Mouse (Mus musculus) ES-E14 (cell line): ENCODE measurements around the gene Naif1. TPM values are rescaled to one million over a fixed set of nuclear protein-coding genes. Genes with fewer than 3 reads are reported as not detected.

Experiments
- DNase-seq: peaks from one replicate; pipeline ENCODE4 v3.0.0-alpha.2; 2013; ENCODE audit warnings: low read depth, low spot score
- H3K27ac ChIP-seq: 2 replicates; pipeline ENCODE4 v1.5.1; 2012; ENCODE audit warnings: low read depth, mild to moderate bottlenecking, low read length, moderate library complexity, mixed read lengths; ENCODE audit not compliant: poor library complexity, insufficient read depth, severe bottlenecking
- H3K36me3 ChIP-seq: 2 replicates; pipeline ENCODE4 v1.6.1; 2012; ENCODE audit warnings: mild to moderate bottlenecking, low read length, moderate library complexity, mixed read lengths; ENCODE audit not compliant: control insufficient read depth, poor library complexity, insufficient read depth, severe bottlenecking
- H3K4me1 ChIP-seq, 2 experiments: fragments of 150-350 bp in 1 of 2; sonication (generic) in 1 of 2; 2 replicates each; pipeline ENCODE4 v1.6.1; 2012; ENCODE audit warnings: low read length in 2 of 2, mild to moderate bottlenecking in 1 of 2, mixed read lengths in 1 of 2; ENCODE audit not compliant: control insufficient read depth in 2 of 2, insufficient read depth in 2 of 2, poor library complexity in 1 of 2
- H3K4me3 ChIP-seq, 2 experiments: fragments of 150-350 bp in 1 of 2; sonication (generic) in 1 of 2; 2 replicates each; pipeline ENCODE4 v1.5.1; 2012; ENCODE audit warnings: low read length in 2 of 2, low read depth in 1 of 2, mild to moderate bottlenecking in 1 of 2, mixed read lengths in 1 of 2; ENCODE audit not compliant: insufficient read depth in 1 of 2, poor library complexity in 1 of 2, severe bottlenecking in 1 of 2
- H3K9ac ChIP-seq: 2 replicates; pipeline ENCODE4 v1.6.1; 2012; ENCODE audit warnings: low read depth, mild to moderate bottlenecking, low read length, mixed read lengths; ENCODE audit not compliant: poor library complexity, insufficient read depth, severe bottlenecking
- H3K9me3 ChIP-seq: fragments of 150-350 bp; sonication (generic); 2 replicates; pipeline ENCODE4 v1.6.1; 2012; ENCODE audit warnings: low read depth, mild to moderate bottlenecking, low read length; ENCODE audit not compliant: control insufficient read depth, insufficient read depth
- CHD2 ChIP-seq: IDR thresholded peaks from 2 replicates; pipeline ENCODE4 v1.6.1; 2014; ENCODE audit warnings: mild to moderate bottlenecking, low read depth, low read length, inconsistent platforms
- HCFC1 ChIP-seq: IDR thresholded peaks from 2 replicates; pipeline ENCODE4 v1.6.1; 2012; ENCODE audit warnings: low read length, inconsistent platforms, borderline replicate concordance; ENCODE audit not compliant: insufficient read depth
- MAFK ChIP-seq: IDR thresholded peaks from 2 replicates; pipeline ENCODE4 v1.6.1; 2014; ENCODE audit warnings: mild to moderate bottlenecking, low read depth, low read length, inconsistent platforms; ENCODE audit not compliant: insufficient read depth
- ZC3H11A ChIP-seq: IDR thresholded peaks from 2 replicates; pipeline ENCODE4 v1.6.1; 2012; ENCODE audit warnings: low read depth, mild to moderate bottlenecking, inconsistent platforms, low read length, borderline replicate concordance
- ZNF384 ChIP-seq: IDR thresholded peaks from 2 replicates; pipeline ENCODE4 v1.6.1; 2012; ENCODE audit warnings: low read depth, low read length, inconsistent platforms
- in situ Hi-C, 2 experiments: fragments of 600-800 bp; cut with MboI; formaldehyde crosslinking; loops; one replicate each; pipeline ENCODE4 v1.15.1; 2025; ENCODE audit warnings: low sequenced_read_pairs in 2 of 2, inconsistent platforms in 1 of 2; ENCODE audit not compliant: unreplicated experiment in 2 of 2
- total RNA-seq: library from RNA; depleted of rRNA; stranded (reverse); fragments of 300-350 nt; gene quantifications from 2 replicates; pipeline ENCODE4 v1.2.3, GENCODE M21; 2012

The Naif1 gene
- total RNA-seq, 1 experiment: 2.5 TPM

GRCm38 (mm10) chr2:32425568-32425967 is 24.7 kb upstream of the Naif1 start:
- TF ChIP-seq HCFC1: no peak
- no peak for TF ChIP-seq MAFK
- TF ChIP-seq CHD2: no peak
- no peak for TF ChIP-seq ZNF384
- no peak for TF ChIP-seq ZC3H11A
- Histone ChIP-seq H3K9me3 (no peaks in the 10 kb centered on the region), H3K9ac (no peak overlapping the region), H3K4me3 (no peak overlapping the region), H3K27ac (no peak overlapping the region), H3K4me1 (peaks cover 0 to 5% of the 10 kb centered on the region in 2 experiments; a peak in 1 of 4 replicates), H3K36me3 (no peaks in the 10 kb centered on the region)
- no peak for DNase-seq
- in situ Hi-C loops: no loop called here

DNA sequence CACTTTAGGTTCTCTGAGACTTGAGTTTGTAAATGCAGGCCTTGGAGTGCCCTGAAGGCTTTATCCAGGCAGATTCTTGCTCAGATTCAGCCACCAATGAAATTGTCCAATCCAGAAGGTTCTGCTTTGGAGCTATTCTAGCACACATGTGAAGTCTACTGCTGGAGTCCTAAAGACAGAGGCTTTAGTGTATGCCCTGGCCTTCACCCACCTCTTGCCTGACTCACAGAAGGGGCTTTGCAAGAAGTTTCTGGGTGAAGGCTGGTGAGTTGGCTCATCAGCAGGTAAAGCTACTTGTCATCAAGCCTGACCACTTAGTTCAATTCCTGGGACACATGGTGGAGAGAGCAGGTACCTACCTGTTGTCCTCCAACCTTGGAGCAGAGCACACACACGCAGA is 24.1 kb upstream of the Naif1 start:
- in situ Hi-C loops: no loop called here
- Histone ChIP-seq H3K27ac (no peak overlapping the region), H3K9me3 (no peaks in the 10 kb centered on the region), H3K36me3 (no peaks in the 10 kb centered on the region), H3K9ac (no peak overlapping the region), H3K4me1 (peaks cover 2 to 6% of the 10 kb centered on the region in 2 experiments; a peak in 1 of 4 replicates), H3K4me3 (no peak overlapping the region)
- DNase-seq: no peak
- no peak for TF ChIP-seq HCFC1
- no peak for TF ChIP-seq ZC3H11A
- TF ChIP-seq MAFK: no peak
- no peak for TF ChIP-seq ZNF384
- TF ChIP-seq CHD2: no peak

GRCm38 (mm10) chr2:32427720-32428119 is 22.5 kb upstream of the Naif1 start:
- TF ChIP-seq MAFK: no peak
- no peak for TF ChIP-seq HCFC1
- H3K9me3 ChIP-seq: no peaks in the 10 kb centered on the region
- DNase-seq: no peak
- peaks cover 2 to 6% of the 10 kb centered on the region in 2 experiments; a peak in 1 of 4 replicates for H3K4me1 ChIP-seq
- H3K36me3 ChIP-seq: no peaks in the 10 kb centered on the region
- no peak overlapping the region for H3K9ac ChIP-seq
- H3K27ac ChIP-seq: no peak overlapping the region
- in situ Hi-C loops: no loop called here
- H3K4me3 ChIP-seq: no peak overlapping the region

DNA sequence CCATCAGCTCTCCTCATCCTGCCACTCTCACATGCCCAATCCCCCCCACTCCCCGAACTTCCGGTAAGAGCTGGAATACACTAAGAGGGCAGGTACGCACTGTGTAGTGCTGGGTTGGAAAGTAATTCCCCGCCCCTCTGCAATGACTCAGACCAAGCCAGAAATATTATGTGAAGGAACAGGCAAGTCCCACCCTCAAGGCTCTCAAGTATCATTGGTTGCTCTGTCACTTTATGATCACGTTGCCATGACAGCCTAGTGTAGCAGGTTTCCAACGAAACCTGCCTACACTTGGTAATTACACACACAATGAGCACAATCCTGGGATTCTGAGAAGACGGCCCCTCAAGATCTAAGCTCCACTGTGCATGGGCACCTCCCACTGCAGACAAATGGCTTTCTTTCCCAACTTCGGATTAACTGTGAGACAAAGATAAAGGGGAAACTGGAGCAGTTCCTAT is 22.0 kb upstream of the Naif1 start:
- in situ Hi-C loops: no loop called here
- no peaks in the 10 kb centered on the region for H3K36me3 ChIP-seq
- no peak overlapping the region for H3K9ac ChIP-seq
- peaks cover 2 to 6% of the 10 kb centered on the region in 2 experiments; a peak in 1 of 4 replicates for H3K4me1 ChIP-seq
- TF ChIP-seq ZC3H11A (no peak), MAFK (no peak), HCFC1 (no peak), CHD2 (no peak), ZNF384 (no peak)
- H3K27ac ChIP-seq: no peak overlapping the region
- no peak overlapping the region for H3K4me3 ChIP-seq
- no peak for DNase-seq
- no peaks in the 10 kb centered on the region for H3K9me3 ChIP-seq
